Mouse (Mus musculus) G1E (cell line): ENCODE measurements at regions not wholly inside any gene's neighbourhood (a gene's known extent, or its start where the extent isn't known, plus 50 kb on each side); places are given as distances from the start of the nearest gene placed in this dataset.

Source experiments
- ATAC-seq: 2 replicates; pipeline ENCODE4 v1.8.0; 2016; ENCODE audit warnings: mild to moderate bottlenecking; ENCODE audit not compliant: insufficient number of reproducible peaks, poor library complexity, low FRiP score, severe bottlenecking; ENCODE audit errors: extremely low read depth
- DNase-seq: peaks from one replicate; pipeline ENCODE4 v3.0.0; 2012; ENCODE audit warnings: low spot score
- H3K27me3 ChIP-seq: 2 replicates; pipeline ENCODE4 v1.6.1; 2012; ENCODE audit warnings: mild to moderate bottlenecking, low read length, inconsistent platforms; ENCODE audit not compliant: insufficient read depth
- H3K36me3 ChIP-seq: replicated peaks from 2 replicates; pipeline ENCODE3; 2012; ENCODE audit warnings: mild to moderate bottlenecking, inconsistent platforms
- H3K4me1 ChIP-seq: 2 replicates; pipeline ENCODE4 v1.6.1; 2012; ENCODE audit warnings: low read depth, low read length, inconsistent platforms, mixed read lengths; ENCODE audit not compliant: insufficient read depth
- H3K4me3 ChIP-seq: 2 replicates; pipeline ENCODE4 v1.5.1; 2012; ENCODE audit warnings: low read depth, mild to moderate bottlenecking, inconsistent platforms, low read length, moderate library complexity, mixed read lengths
- H3K9me3 ChIP-seq: replicated peaks from 2 replicates; pipeline ENCODE4 v1.6.1; 2012; ENCODE audit warnings: inconsistent platforms
- CTCF ChIP-seq: IDR thresholded peaks from 2 replicates; pipeline ENCODE4 v1.5.1; 2012; ENCODE audit warnings: low read depth, low read length, inconsistent platforms, mixed read lengths
- GATA1 ChIP-seq: IDR thresholded peaks from 2 replicates; pipeline ENCODE4 v1.6.1; 2012; ENCODE audit warnings: borderline replicate concordance, low read length, inconsistent platforms, mixed read lengths
- GATA2 ChIP-seq: IDR thresholded peaks from 2 replicates; pipeline ENCODE4 v1.6.1; 2012; ENCODE audit warnings: low read depth, low read length, inconsistent platforms, borderline replicate concordance
- POLR2AphosphoS5 ChIP-seq: IDR thresholded peaks from 2 replicates; pipeline ENCODE4 v1.6.1; 2012; ENCODE audit warnings: low read depth, low read length, inconsistent platforms; ENCODE audit not compliant: insufficient replicate concordance
- TAL1 ChIP-seq: conservative IDR thresholded peaks from 2 replicates; pipeline ENCODE4 v1.6.1; 2012; ENCODE audit warnings: low read depth, low read length, inconsistent platforms, mixed read lengths

DNA sequence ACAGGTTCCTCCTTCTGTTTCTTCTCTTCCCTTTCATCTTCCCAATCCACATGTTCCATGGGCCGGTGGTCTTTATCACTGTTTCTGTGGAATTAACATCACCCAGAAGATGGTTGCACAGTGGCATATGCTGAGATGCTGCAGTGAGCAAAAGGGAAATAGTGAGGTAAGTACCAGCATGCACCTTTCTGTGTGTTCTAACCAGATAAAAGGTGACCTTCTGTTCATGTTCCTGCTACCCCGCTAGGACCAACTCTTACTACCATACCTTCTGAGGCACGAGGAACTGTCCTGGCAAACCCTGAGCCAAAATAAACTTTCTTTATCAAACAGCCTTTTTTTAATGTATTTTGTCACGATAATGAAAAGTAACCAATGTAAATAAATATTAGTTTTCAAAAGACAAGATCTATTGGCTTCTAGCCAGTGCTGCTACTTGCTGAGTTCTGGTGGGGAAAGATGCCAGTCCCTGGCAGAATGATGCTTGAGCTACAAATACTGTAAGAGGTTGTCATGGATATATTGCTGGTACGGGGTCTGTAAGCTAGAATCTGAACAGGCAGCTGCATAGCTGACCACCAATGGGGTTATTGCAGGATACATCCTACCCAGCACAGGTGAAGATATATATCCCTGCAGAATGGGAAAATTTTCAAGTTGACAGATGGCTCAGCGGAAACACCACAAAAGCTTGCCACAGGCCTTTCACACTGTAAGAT lies 264.1 kb downstream of the Rdh14 start:
- Histone ChIP-seq H3K9me3 (no peaks in the 10 kb centered on the region), H3K4me3 (no peak overlapping the region), H3K36me3 (no peaks in the 10 kb centered on the region), H3K27me3 (no peaks in the 10 kb centered on the region), H3K4me1 (no peaks in the 10 kb centered on the region)
- ATAC-seq, result no peak
- TF ChIP-seq CTCF (no peak), POLR2AphosphoS5 (no peak), GATA1 (no peak), TAL1 (no peak), GATA2 (no peak)
- no peak for DNase-seq

DNA sequence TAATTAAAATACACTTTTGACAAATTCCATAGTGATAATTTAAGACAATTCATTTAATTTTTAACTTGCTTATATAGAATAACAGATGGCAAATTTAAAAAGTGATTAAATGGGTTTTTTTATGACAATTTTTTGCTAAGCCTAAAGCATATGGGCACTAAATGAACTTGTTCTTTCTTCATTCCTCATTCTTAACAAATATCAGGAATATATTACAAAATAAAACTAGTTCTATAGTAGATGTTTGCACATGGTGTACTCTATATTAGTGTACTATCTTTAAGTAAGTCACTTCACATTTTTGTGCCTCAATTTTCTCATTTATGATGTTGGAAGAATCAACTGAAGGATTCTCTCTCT lies 264.6 kb downstream of the Rdh14 start:
- no peak overlapping the region for H3K4me3 ChIP-seq
- ATAC-seq, result no peak
- DNase-seq, result no peak
- TF ChIP-seq POLR2AphosphoS5 (no peak), GATA2 (no peak), GATA1 (no peak), TAL1 (no peak), CTCF (no peak)
- no peaks in the 10 kb centered on the region for H3K27me3 ChIP-seq
- no peaks in the 10 kb centered on the region for H3K4me1 ChIP-seq
- no peaks in the 10 kb centered on the region for H3K9me3 ChIP-seq
- H3K36me3 ChIP-seq, result no peaks in the 10 kb centered on the region

DNA sequence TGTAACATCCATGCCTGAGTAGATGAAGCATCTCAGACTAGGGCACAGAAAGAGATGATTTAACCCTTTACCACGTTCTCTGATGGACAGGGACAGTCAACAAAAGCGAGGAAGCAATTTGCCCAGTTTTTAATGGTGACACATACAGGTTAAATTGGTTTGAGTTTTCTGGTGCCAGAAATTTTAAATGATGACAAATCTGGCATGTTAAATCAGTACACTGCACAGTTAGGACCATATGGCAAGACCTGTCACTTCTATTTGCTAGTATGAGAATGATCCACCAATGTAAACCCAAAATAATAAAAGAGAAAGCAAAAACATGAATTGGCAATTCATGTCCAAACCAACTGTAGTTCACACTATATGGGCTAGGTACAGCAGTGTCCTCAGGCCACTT lies 268.3 kb downstream of the Rdh14 start:
- no peak for DNase-seq
- ATAC-seq, result no peak
- Histone ChIP-seq H3K4me3 (no peak overlapping the region), H3K36me3 (no peaks in the 10 kb centered on the region), H3K27me3 (no peaks in the 10 kb centered on the region), H3K4me1 (no peaks in the 10 kb centered on the region), H3K9me3 (no peaks in the 10 kb centered on the region)
- no peak for TF ChIP-seq TAL1
- no peak for TF ChIP-seq POLR2AphosphoS5
- no peak for TF ChIP-seq GATA2
- TF ChIP-seq CTCF, result no peak
- no peak for TF ChIP-seq GATA1

DNA sequence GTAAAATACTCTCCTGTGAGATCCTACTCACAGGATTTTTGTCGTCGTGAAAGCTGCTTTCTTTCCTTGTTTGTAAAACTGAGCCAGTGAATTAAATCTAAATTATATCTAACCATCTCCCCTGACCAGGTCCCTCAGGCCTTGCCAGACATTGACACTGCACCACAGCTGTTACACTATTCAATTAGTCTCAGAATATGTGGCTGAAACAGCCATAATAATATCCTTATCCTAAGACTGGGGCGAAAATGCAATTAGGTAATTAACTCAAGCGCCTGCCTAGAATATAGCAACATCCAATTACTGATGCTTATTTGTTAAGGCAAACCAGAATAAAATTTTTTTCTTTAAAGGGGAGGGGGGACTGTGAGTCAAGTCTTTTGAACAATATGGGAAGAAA lies 296.2 kb downstream of the Rdh14 start:
- no peaks in the 10 kb centered on the region for H3K36me3 ChIP-seq
- no peaks in the 10 kb centered on the region for H3K4me1 ChIP-seq
- no peak for DNase-seq
- TF ChIP-seq TAL1 (no peak), GATA1 (no peak), GATA2 (no peak), POLR2AphosphoS5 (no peak), CTCF (no peak)
- no peaks in the 10 kb centered on the region for H3K27me3 ChIP-seq
- no peak for ATAC-seq
- H3K9me3 ChIP-seq, result no peaks in the 10 kb centered on the region
- no peak overlapping the region for H3K4me3 ChIP-seq
